Mouse (Mus musculus) layer of hippocampus, adult 8-10 months (tissue): ENCODE measurements at regions not wholly inside any gene's neighbourhood (a gene's known extent, or its start where the extent isn't known, plus 50 kb on each side); places are given as distances from the start of the nearest gene placed in this dataset.

Experiments used
- DNase-seq, 2 experiments: peaks; one replicate each; pipeline ENCODE4 v3.0.0; 2022; ENCODE audit warnings: low spot score in 2 of 2

DNA sequence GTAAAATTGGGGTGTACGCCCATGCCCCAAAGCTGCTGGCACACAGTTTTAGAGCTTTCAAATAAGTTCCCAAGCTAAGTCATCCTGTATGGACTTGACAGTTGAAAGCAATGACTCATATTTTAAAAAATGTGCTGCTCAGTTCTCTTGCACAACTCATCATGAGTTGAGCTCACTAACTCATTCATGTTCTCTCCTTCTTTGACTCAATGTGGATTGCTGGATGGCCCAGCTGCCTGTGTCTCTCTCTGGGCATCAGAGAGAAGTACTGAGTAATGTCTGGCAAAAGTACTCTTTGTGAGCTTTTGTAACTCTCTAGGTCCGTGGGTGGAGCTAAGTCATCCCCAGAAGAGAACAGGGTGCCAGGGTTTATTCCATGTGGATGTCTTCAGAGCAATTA, 355.3 kb downstream of the Rnd3 start:
- no peak for DNase-seq

- no peak for DNase-seq
Measured at GRCm38 (mm10) chr2:50793067-50793466, 355.8 kb downstream of the Rnd3 start.

GRCm38 (mm10) chr2:50789051-50789651, 359.8 kb downstream of the Rnd3 start:
- no peak for DNase-seq

- no peak for DNase-seq
Measured at GRCm38 (mm10) chr2:50772101-50772500, 376.8 kb downstream of the Rnd3 start.

- no peak for DNase-seq
Measured at GRCm38 (mm10) chr2:50759016-50759415, 389.9 kb downstream of the Rnd3 start.

GRCm38 (mm10) chr2:50757837-50758541, 390.9 kb downstream of the Rnd3 start:
- no peak for DNase-seq

DNA sequence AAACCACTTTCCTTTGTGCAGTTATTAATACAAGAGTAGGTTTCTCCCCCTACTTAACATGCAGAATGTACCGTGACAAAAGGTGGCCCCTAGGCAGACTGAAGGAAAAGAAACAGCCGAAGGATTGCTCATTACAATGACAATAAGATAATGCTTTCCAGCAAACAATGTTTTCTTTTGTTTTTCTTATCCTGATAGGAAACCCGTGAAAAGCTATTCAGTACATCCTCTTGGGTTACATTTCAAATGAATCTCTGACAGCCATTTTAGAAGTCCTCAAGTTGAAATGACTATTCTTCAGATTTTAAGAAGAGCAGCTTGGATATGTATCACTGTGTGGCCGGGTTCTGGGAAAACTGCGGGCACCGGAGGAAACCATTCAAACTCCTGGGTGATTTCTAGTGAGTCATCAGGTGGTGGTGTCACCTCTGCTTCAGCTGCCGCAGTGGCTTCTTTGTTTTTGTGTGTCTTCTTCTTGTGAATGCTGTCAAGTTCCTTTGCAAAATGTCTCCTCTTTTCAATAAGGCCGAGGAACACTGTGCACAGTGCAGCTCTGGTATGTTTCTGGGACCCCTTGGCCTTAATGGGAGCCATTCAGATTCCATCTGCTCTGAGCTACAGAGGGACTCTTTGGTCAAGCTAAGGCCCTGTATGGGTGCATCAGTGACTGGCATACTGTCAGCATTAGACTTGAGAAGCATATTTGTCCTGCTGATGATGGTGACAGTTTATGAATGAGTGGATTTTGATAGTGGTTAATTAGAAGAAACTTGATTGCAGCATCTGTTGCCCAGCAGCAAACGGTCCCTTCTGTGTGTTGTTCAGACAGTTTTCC, 393.1 kb downstream of the Rnd3 start:
- no peak for DNase-seq

- DNase-seq, result no peak
Measured at GRCm38 (mm10) chr2:50755160-50755559, 393.8 kb downstream of the Rnd3 start.

DNA sequence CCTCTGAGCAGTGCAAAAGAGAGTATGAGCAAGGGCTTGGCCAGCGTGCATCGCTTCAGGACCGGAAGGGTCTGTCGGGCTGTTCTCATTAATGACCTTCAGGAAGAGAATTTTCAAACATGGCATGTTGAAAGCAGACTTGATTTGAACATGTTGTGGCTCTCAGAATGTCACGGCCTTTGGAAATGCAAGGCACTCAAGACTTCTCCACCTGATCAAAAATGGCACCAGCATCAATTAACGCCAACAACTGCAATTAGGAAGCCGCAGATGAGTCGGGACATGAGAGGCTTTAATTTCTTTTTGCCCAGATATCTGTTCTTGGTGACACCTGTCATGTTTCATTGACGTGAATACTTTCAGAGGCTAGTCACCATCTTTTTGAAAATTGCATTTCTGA, 396.5 kb downstream of the Rnd3 start:
- DNase-seq, result no peak

DNA sequence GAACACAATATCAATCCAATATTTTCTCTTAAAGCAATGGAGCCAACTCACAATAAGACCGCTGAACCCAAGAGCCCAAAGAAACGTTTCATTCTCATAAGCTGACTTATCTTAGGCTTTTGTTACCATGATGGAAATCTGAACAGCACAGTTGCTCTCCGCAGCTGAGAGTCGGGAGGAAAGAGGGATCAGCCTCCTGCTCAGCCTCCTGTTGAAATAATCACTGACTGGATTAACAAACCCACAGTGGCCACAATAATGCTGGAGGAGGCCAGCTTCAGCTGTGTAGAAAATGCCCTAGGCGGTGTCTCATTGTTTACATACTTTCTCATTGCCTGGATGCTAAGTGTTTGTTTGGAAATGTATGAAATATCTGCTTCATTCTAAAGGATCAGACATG, 398.1 kb downstream of the Rnd3 start:
- DNase-seq, result no peak

GRCm38 (mm10) chr2:50744625-50745214, 404.2 kb downstream of the Rnd3 start:
- no peak for DNase-seq

GRCm38 (mm10) chr2:50743785-50744258, 405.1 kb downstream of the Rnd3 start:
- no peak for DNase-seq

DNA sequence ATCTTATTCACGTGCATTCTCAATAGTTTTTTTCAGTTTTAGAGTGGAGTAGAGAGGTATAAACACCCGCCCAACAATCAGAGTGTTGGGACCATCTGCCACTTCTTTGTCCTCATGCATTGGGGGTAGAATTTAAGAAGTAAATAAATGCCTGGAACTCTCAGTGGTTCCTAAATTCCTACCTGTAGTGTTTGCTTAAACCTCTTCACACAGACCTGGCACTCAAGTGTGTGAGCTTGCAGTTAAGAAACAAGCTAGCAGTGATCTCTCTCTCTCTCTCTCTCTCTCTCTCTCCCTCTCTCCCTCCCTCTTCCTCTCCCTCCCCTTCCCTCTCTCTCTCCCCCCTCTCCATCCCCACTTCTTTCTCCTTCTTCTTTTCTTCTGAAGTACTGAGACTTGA, 406.5 kb downstream of the Rnd3 start:
- DNase-seq, result no peak

DNA sequence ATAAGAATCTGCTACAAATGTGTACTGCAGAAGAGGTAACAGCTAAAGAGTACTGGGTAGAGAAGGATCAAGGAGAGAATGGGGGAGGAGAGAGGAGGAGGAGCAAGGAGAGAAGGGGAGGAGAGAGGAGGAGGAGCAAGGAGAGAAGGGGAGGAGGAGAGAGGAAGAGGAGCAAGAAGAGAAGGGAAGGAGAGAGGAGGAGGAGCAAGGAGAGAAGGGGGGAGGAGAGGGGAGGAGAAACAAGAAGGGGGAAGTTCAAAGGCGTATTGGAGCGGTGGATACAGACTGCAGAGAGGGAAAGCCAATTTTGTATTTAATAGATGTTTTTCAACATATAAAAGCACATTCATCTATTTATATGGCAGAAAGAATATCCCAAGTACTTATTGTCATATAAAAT, 407.6 kb downstream of the Rnd3 start:
- no peak for DNase-seq

DNA sequence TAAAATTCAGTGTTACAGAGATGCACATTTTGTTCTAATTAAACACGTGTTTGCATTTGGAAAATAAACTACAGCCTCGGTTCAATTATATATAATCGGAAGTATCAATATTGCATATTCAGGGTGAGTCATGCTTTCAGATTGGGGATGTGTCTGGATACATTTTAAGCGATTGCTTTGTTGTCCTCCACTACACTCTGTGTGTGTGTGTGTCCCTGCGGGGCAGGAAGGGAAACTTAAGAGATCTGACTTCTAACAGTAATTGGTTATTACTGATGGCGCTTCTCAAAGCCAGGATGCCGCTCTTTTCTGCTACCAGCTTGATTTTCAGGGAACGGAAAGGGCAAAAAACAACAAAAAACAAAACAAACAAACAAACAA, 409.3 kb downstream of the Rnd3 start:
- no peak for DNase-seq

GRCm38 (mm10) chr2:50738936-50739598, 409.8 kb downstream of the Rnd3 start:
- DNase-seq, result no peak

GRCm38 (mm10) chr2:50737706-50738105, 411.2 kb downstream of the Rnd3 start:
- no peak for DNase-seq

GRCm38 (mm10) chr2:50735029-50735428, 413.9 kb downstream of the Rnd3 start:
- no peak for DNase-seq

DNA sequence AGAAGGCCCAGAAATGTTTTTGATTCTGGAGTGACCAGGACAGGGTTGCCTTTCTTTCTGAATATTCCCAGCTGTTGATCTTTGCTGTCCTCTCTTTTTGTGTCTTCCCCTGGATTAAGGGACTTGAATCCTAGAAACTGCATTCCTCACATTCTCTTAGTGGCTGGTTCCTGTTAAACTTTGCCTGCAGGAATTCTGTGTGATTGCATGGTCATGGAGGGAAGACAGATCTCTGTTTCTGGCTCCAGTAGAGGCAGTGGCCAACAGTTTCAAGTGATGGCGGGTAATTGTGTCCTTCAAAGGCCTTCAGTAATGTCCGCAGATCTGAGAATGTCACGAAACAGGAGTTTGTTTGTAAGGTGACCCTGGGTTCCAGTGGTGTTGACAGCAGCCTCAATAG, 410.1 kb upstream of the Mmadhc start:
- no peak for DNase-seq

DNA sequence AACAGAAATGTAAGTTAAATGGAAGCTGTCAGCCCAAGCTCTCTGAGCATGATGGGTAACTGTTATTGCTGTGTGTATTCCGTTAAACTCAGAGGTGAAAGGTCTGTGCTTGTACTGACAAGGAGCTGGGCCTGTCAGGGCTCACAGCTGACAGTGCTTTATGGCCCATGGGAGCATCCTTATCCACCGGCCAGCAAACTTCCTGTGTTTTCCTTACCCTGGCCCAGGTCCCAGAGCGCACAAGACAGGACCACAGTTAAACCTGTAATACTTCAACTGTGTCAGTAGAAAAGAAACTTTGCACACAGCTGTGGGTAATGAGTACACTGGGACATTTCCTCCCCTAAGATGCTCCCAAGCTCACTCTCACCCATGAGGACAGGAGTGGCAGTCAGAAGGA, 407.7 kb upstream of the Mmadhc start:
- no peak for DNase-seq
